Mouse (Mus musculus) urinary bladder, postnatal 10 days (tissue): Measurements from ENCODE around the gene Pdcd10.

Experiments used
- DNase-seq: peaks from one replicate; pipeline ENCODE4 v3.0.0; 2022; ENCODE audit warnings: low spot score

The Pdcd10 gene

DNA sequence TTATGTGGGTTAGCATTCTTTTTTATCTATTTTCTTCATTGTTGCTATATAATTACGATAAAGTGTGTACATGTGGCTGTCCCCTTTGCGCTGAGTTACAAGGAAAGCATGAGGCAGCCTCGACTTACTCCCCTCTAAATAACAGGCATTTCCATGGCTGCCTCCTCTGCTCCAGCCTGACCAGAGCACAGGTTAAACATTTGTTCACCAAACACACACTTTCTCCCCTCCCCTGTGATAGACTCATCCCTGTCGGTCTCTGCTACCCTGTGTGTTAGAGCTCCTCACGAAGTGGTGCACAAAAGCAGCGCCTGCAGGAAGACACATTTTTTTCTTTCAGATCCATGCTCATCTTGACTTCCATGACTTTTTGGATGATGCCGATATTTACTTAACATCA lies 82.0 kb downstream of the Pdcd10 start:
- DNase-seq: no peak

DNA sequence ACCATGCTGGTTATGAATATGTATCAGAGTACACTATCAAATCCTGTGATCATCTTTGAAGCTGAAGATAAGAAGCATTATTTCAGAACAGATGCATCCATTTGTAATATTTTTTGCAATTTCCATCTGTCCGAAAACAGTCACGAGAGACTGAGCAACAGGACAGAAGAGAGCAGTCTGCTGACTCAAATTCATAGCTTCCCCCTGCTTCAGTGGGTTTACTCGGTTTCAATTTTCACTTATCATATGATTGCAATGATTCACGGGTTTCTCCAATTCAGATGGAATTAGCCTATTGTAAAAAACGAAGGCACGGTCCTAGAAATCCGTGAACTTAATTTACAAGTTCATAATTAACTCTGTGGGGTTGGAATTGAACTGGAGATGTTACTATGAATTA lies 88.5 kb downstream of the Pdcd10 start:
- DNase-seq: no peak
